Mouse (Mus musculus): ENCODE results near the gene Myo1c. TPM values are rescaled to one million over a fixed set of nuclear protein-coding genes. Genes with fewer than 3 reads are reported as not detected.

Gene Myo1c
- polyA plus RNA-seq, 1 experiment from 2014 or later: 70.5 TPM

GRCm38 (mm10) chr11:75658996-75659750, 8.9 kb downstream of the Myo1c start:
- no peaks in the 10 kb centered on the region for H3K9me3 ChIP-seq (replicated peaks; ENCODE audit: control insufficient read depth, low read length)
- no peak overlapping the region for H3K4me2 ChIP-seq (ENCODE audit: low read depth, low read length)
- ATAC-seq (ENCODE audit: insufficient read depth, low FRiP score): no peak
- peaks cover 16% of the 10 kb centered on the region for H3K36me3 ChIP-seq (ENCODE audit: control insufficient read depth, insufficient read depth, low read length)
- WGBS: 78% methylated on average over 14 of the region's 14 CpGs
- H3K27ac ChIP-seq (ENCODE audit: low read length): no peak overlapping the region
- H3K4me3 ChIP-seq (replicated peaks; ENCODE audit: low read length): no peak overlapping the region
- peaks cover 22% of the 10 kb centered on the region for H3K4me1 ChIP-seq (ENCODE audit: control insufficient read depth, insufficient read depth, low read length)
- H3K9ac ChIP-seq (ENCODE audit: low read length): no peak overlapping the region
- no peaks in the 10 kb centered on the region for H3K27me3 ChIP-seq (ENCODE audit: control insufficient read depth, insufficient read depth, low read length)

GRCm38 (mm10) chr11:75660081-75660590, 9.8 kb downstream of the Myo1c start:
- ATAC-seq (ENCODE audit: insufficient read depth, low FRiP score): no peak
- WGBS: 92% methylated on average over 12 of the region's 12 CpGs
- H3K36me3 ChIP-seq (ENCODE audit: control insufficient read depth, insufficient read depth, low read length): peaks cover 20% of the 10 kb centered on the region
- no peaks in the 10 kb centered on the region for H3K9me3 ChIP-seq (replicated peaks; ENCODE audit: control insufficient read depth, low read length)
- no peak overlapping the region for H3K4me3 ChIP-seq (replicated peaks; ENCODE audit: low read length)
- H3K27me3 ChIP-seq (ENCODE audit: control insufficient read depth, insufficient read depth, low read length): no peaks in the 10 kb centered on the region
- no peak overlapping the region for H3K4me2 ChIP-seq (ENCODE audit: low read depth, low read length)
- peaks cover 12% of the 10 kb centered on the region for H3K4me1 ChIP-seq (ENCODE audit: control insufficient read depth, insufficient read depth, low read length)
- H3K9ac ChIP-seq (ENCODE audit: low read length): no peak overlapping the region
- no peak overlapping the region for H3K27ac ChIP-seq (ENCODE audit: low read length)

- Histone ChIP-seq H3K9me3 (replicated peaks; ENCODE audit: control insufficient read depth, low read length) (no peaks in the 10 kb centered on the region), H3K9ac (ENCODE audit: low read length) (no peak overlapping the region), H3K27me3 (ENCODE audit: control insufficient read depth, insufficient read depth, low read length) (no peaks in the 10 kb centered on the region), H3K27ac (ENCODE audit: low read length) (no peak overlapping the region), H3K4me3 (replicated peaks; ENCODE audit: low read length) (no peak overlapping the region), H3K4me2 (ENCODE audit: low read depth, low read length) (no peak overlapping the region), H3K36me3 (ENCODE audit: control insufficient read depth, insufficient read depth, low read length) (peaks cover 30% of the 10 kb centered on the region), H3K4me1 (ENCODE audit: control insufficient read depth, insufficient read depth, low read length) (peaks cover 9% of the 10 kb centered on the region)
- 86% methylated on average over 21 of the region's 21 CpGs for WGBS
- no peak for ATAC-seq (ENCODE audit: insufficient read depth, low FRiP score)
Observed at GRCm38 (mm10) chr11:75660941-75661800, 10.9 kb downstream of the Myo1c start.

DNA sequence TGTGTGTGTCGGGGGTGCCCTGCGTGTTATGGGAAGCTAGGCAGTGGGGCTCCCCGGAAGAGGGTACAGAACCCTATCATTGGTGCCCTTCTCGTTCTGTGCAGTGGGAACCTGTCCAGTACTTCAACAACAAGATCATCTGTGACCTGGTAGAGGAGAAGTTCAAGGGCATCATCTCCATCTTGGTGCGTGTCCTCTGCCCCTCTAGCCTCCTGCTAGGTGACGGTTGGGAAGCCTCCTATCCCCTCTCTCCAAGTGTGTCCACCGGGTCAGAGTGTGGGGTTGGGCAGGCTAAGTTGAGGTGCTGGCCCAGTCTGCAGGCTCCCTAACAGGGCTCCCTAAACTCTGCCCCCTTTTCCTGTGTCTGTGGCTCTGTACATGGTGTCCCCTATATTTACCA, 11.8 kb downstream of the Myo1c start:
- no peak for ATAC-seq (ENCODE audit: insufficient read depth, low FRiP score)
- Histone ChIP-seq H3K4me1 (ENCODE audit: control insufficient read depth, insufficient read depth, low read length) (peaks cover 1% of the 10 kb centered on the region), H3K27ac (ENCODE audit: low read length) (no peak overlapping the region), H3K36me3 (ENCODE audit: control insufficient read depth, insufficient read depth, low read length) (peaks cover 36% of the 10 kb centered on the region), H3K4me3 (replicated peaks; ENCODE audit: low read length) (no peak overlapping the region), H3K27me3 (ENCODE audit: control insufficient read depth, insufficient read depth, low read length) (no peaks in the 10 kb centered on the region), H3K4me2 (ENCODE audit: low read depth, low read length) (no peak overlapping the region), H3K9me3 (replicated peaks; ENCODE audit: control insufficient read depth, low read length) (no peaks in the 10 kb centered on the region), H3K9ac (ENCODE audit: low read length) (no peak overlapping the region)
- 95% methylated on average over 7 of the region's 7 CpGs for WGBS

DNA sequence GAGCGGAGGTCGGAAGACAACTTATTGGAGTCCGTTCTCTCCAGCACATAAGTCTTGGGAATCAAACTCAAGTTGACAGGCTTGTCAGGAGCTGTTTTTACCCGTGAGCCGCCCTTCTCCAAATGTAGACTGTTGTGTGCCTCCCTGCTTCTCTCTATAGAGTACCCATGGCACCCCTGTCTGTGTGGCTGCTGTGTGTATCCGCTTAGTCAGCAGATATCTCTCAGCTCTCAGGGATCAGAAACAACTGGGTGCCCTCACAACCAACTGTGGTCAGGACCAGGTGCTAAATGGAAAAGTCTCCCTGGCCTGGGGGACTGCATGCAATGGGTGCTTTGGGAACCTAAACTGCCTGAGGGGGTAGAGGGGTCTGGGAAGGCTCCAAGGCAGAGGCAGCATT, 16.0 kb downstream of the Myo1c start:
- Histone ChIP-seq H3K27ac (ENCODE audit: low read length) (no peak overlapping the region), H3K9me3 (replicated peaks; ENCODE audit: control insufficient read depth, low read length) (no peaks in the 10 kb centered on the region), H3K4me3 (replicated peaks; ENCODE audit: low read length) (no peak overlapping the region), H3K4me1 (ENCODE audit: control insufficient read depth, insufficient read depth, low read length) (no peaks in the 10 kb centered on the region), H3K27me3 (ENCODE audit: control insufficient read depth, insufficient read depth, low read length) (no peaks in the 10 kb centered on the region), H3K9ac (ENCODE audit: low read length) (no peak overlapping the region), H3K4me2 (ENCODE audit: low read depth, low read length) (no peak overlapping the region), H3K36me3 (ENCODE audit: control insufficient read depth, insufficient read depth, low read length) (peaks cover 27% of the 10 kb centered on the region)
- WGBS: 95% methylated on average over 6 of the region's 6 CpGs
- no peak for ATAC-seq (ENCODE audit: insufficient read depth, low FRiP score)

DNA sequence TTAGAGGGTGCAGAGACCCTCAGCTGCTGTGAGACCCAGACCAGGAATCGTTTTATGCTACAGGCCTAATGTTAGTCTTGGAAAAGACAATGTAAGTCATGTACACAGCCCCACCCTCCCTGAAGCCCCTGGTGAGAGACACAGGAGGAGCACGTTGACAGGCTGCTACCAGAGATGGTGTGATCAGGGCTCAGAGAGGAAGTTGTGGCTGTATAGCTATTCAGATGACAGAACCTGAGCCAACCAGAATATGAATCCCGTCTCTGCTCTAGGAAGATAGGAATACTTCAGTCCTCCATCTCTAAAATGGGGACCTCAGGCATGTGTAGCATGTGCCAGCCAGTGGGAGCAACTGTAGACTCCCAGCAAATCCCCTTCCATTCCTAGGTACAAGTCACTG, 18.3 kb downstream of the Myo1c start:
- Histone ChIP-seq H3K4me1 (ENCODE audit: control insufficient read depth, insufficient read depth, low read length) (no peaks in the 10 kb centered on the region), H3K9me3 (replicated peaks; ENCODE audit: control insufficient read depth, low read length) (no peaks in the 10 kb centered on the region), H3K27ac (ENCODE audit: low read length) (no peak overlapping the region), H3K4me2 (ENCODE audit: low read depth, low read length) (no peak overlapping the region), H3K4me3 (replicated peaks; ENCODE audit: low read length) (no peak overlapping the region), H3K9ac (ENCODE audit: low read length) (no peak overlapping the region), H3K36me3 (ENCODE audit: control insufficient read depth, insufficient read depth, low read length) (peaks cover 26% of the 10 kb centered on the region), H3K27me3 (ENCODE audit: control insufficient read depth, insufficient read depth, low read length) (no peaks in the 10 kb centered on the region)
- WGBS: 86% methylated on average over 3 of the region's 3 CpGs
- ATAC-seq (ENCODE audit: insufficient read depth, low FRiP score): no peak

DNA sequence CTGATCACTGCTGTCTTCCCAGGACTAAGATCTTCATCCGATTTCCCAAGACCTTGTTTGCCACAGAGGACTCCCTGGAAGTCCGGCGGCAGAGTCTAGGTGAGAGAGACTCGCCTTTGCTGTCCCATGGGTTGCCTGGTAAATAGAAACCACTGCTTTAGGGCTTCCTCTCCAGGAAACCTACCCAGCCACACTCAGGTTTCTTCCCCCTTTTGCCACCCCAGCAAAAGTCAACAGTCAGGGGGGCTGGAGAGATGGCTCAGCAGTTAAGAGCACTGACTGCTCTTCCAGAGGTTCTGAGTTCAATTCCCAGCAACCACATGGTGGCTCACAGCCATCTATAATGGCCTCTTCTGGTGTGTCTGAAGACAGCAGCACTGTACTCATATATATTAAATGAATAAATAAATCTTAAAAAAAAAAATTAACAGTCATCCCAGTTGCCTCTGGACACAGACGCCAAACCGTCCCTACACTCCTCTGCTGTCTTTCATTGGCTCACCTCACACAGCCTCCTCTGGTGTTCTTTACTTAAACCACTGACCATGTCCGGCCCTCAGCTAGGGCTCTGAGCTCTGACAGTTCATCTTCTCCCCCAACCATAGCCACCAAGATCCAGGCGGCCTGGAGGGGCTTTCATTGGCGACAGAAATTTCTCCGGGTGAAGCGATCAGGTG, 19.0 kb downstream of the Myo1c start:
- ATAC-seq (ENCODE audit: insufficient read depth, low FRiP score): no peak
- 87% methylated on average over 11 of the region's 11 CpGs for WGBS
- H3K27me3 ChIP-seq (ENCODE audit: control insufficient read depth, insufficient read depth, low read length): no peaks in the 10 kb centered on the region
- peaks cover 25% of the 10 kb centered on the region for H3K36me3 ChIP-seq (ENCODE audit: control insufficient read depth, insufficient read depth, low read length)
- no peak overlapping the region for H3K4me2 ChIP-seq (ENCODE audit: low read depth, low read length)
- no peaks in the 10 kb centered on the region for H3K4me1 ChIP-seq (ENCODE audit: control insufficient read depth, insufficient read depth, low read length)
- no peaks in the 10 kb centered on the region for H3K9me3 ChIP-seq (replicated peaks; ENCODE audit: control insufficient read depth, low read length)
- no peak overlapping the region for H3K4me3 ChIP-seq (replicated peaks; ENCODE audit: low read length)
- H3K9ac ChIP-seq (ENCODE audit: low read length): no peak overlapping the region
- H3K27ac ChIP-seq (ENCODE audit: low read length): no peak overlapping the region

DNA sequence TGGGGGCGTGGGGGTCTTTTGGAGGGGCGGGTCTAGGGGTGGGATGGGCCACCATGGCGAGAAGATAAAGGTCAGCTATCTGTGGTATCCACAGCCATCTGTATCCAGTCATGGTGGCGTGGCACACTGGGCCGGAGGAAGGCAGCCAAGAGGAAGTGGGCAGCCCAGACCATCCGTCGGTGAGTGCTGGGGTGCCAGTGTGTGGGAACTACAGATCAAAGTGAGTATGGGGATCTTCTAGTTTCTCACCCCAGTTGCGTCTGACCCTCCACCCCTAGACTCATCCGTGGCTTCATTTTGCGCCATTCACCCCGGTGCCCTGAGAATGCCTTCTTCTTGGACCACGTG, 19.5 kb downstream of the Myo1c start:
- no peaks in the 10 kb centered on the region for H3K4me1 ChIP-seq (ENCODE audit: control insufficient read depth, insufficient read depth, low read length)
- H3K27me3 ChIP-seq (ENCODE audit: control insufficient read depth, insufficient read depth, low read length): no peaks in the 10 kb centered on the region
- H3K4me3 ChIP-seq (replicated peaks; ENCODE audit: low read length): no peak overlapping the region
- no peak overlapping the region for H3K4me2 ChIP-seq (ENCODE audit: low read depth, low read length)
- peaks cover 23% of the 10 kb centered on the region for H3K36me3 ChIP-seq (ENCODE audit: control insufficient read depth, insufficient read depth, low read length)
- H3K27ac ChIP-seq (ENCODE audit: low read length): no peak overlapping the region
- ATAC-seq (ENCODE audit: insufficient read depth, low FRiP score): no peak
- H3K9ac ChIP-seq (ENCODE audit: low read length): no peak overlapping the region
- WGBS: 87% methylated on average over 12 of the region's 12 CpGs
- no peaks in the 10 kb centered on the region for H3K9me3 ChIP-seq (replicated peaks; ENCODE audit: control insufficient read depth, low read length)

All from stomach, embryonic 16.5 days (tissue).